25 mouse cellular contexts compared by ENCODE assay signal in the genomic region with DNA sequence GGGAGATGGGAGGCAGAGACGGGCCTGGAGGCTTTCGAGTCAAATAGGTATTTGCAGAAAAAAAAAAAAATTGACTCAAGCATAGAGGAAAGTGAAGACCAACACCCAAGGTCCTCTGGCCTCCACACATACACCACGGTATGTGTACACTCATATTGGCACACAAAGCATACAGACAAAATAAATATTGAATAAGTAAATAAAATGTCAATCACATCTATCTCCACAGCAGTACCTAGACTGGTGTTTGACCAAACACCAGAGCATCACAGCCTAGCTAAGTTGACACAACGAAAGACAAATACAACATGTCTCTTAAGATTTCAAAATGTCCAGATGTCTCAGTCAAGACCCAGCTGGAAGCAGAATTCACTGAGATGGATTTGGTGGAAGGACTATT. TPM values are rescaled to one million over a fixed set of nuclear protein-coding genes. Genes with fewer than 3 reads are reported as not detected.
DNase-seq lines count a peak whose midpoint lies in the region; ATAC-seq and TF ChIP-seq lines count a peak whose summit lies in the region.
"Had no signal": no experiment of that assay in that cellular context is flagged by ENCODE, and none has a peak within 500 bp of the region (broad histone marks: within the 10 kb centered on the region; RNA-seq: fewer than 3 reads in every experiment).

No protein-coding gene starts in this region.

- no peaks in the 10 kb centered on the region for H3K36me3 ChIP-seq in liver, adult 2 months (ENCODE audit: control insufficient read depth, insufficient read depth, low read length)
- no peaks in the 10 kb centered on the region for H3K36me3 ChIP-seq in liver, embryonic 11.5 days (ENCODE audit: control insufficient read depth, insufficient read depth, low read length)
- no peaks in the 10 kb centered on the region for H3K36me3 ChIP-seq in liver, postnatal 0 days (replicated peaks; ENCODE audit: insufficient read depth, low read length)
- H3K36me3 ChIP-seq in liver, embryonic 12.5 days = no peaks in the 10 kb centered on the region
- H3K36me3 ChIP-seq in ES-Bruce4 (ENCODE audit: control insufficient read depth, insufficient read depth, low read length, poor library complexity, severe bottlenecking) = peaks cover 2% of the 10 kb centered on the region; the same call in 1 of the 2 replicates
- H3K36me3 ChIP-seq: embryonic facial prominence, embryonic 13.5 days; embryonic facial prominence, embryonic 15.5 days; forebrain, embryonic 10.5 days; forebrain, embryonic 12.5 days had no signal

- TF ChIP-seq CTCF in liver, adult 2 months (IDR thresholded peaks at IDR 0.05; ENCODE audit: low read depth, low read length) = no peak
- TF ChIP-seq CTCF in liver, postnatal 0 days (IDR thresholded peaks at IDR 0.05; ENCODE audit: low read depth) = no peak
- no peak for TF ChIP-seq CTCF in ES-Bruce4 (IDR thresholded peaks at IDR 0.05; ENCODE audit: low read depth, low read length)

- no peaks in the 10 kb centered on the region for H3K79me2 ChIP-seq in liver, adult 2 months (ENCODE audit: control insufficient read depth, insufficient read depth, low read length)

- no peak for TF ChIP-seq EP300 in liver, postnatal 0 days (IDR thresholded peaks at IDR 0.05; ENCODE audit: low read depth)
- no peak for TF ChIP-seq EP300 in ES-Bruce4 (IDR thresholded peaks at IDR 0.05; ENCODE audit: insufficient read depth, low read depth, low read length)

- no peak for TF ChIP-seq POLR2A in liver, adult 2 months (IDR thresholded peaks at IDR 0.05; ENCODE audit: extremely low read depth, insufficient read depth, low read length)
- no peak for TF ChIP-seq POLR2A in ES-Bruce4 (IDR thresholded peaks at IDR 0.05; ENCODE audit: insufficient read depth, low read length)

- no peak overlapping the region for H3K4me2 ChIP-seq in liver, embryonic 11.5 days
- H3K4me2 ChIP-seq in liver, postnatal 0 days (ENCODE audit: low read depth, low read length) = no peak overlapping the region
- no peak overlapping the region for H3K4me2 ChIP-seq in liver, embryonic 12.5 days
- H3K4me2 ChIP-seq: embryonic facial prominence, embryonic 13.5 days; embryonic facial prominence, embryonic 15.5 days; forebrain, embryonic 12.5 days had no signal

- ATAC-seq in liver, embryonic 11.5 days (replicated peaks; ENCODE audit: low FRiP score) = no peak
- ATAC-seq in liver, postnatal 0 days = peak; percentile 78
- no peak for ATAC-seq in liver, embryonic 12.5 days
- ATAC-seq: CD4-positive, CD25-positive, alpha-beta regulatory T cell, adult 4 months; forebrain, embryonic 14.5 days; forebrain, embryonic 16.5 days had no signal

- 31% methylated on average over 4 of the region's 4 CpGs for WGBS in liver, adult 2 months
- WGBS in liver, embryonic 11.5 days = 69% methylated on average over 4 of the region's 4 CpGs
- WGBS in liver, postnatal 0 days (ENCODE audit: insufficient replicate concordance) = 62% methylated on average over 4 of the region's 4 CpGs
- 71% methylated on average over 4 of the region's 4 CpGs for WGBS in liver, embryonic 12.5 days (ENCODE audit: insufficient replicate concordance)

- H3K9me3 ChIP-seq in liver, embryonic 11.5 days (ENCODE audit: control insufficient read depth, low read length) = no peaks in the 10 kb centered on the region
- H3K9me3 ChIP-seq in liver, postnatal 0 days (ENCODE audit: low read length) = no peaks in the 10 kb centered on the region
- no peaks in the 10 kb centered on the region for H3K9me3 ChIP-seq in liver, embryonic 12.5 days (replicated peaks)
- H3K9me3 ChIP-seq in ES-Bruce4 (replicated peaks; ENCODE audit: control insufficient read depth, insufficient read depth, low read length, poor library complexity, severe bottlenecking) = no peaks in the 10 kb centered on the region
- H3K9me3 ChIP-seq: embryonic facial prominence, embryonic 13.5 days; embryonic facial prominence, embryonic 15.5 days; forebrain, embryonic 10.5 days; forebrain, embryonic 12.5 days had no signal

- no peaks in the 10 kb centered on the region for H3K27me3 ChIP-seq in liver, adult 2 months (ENCODE audit: control insufficient read depth, insufficient read depth, low read length)
- H3K27me3 ChIP-seq in liver, embryonic 11.5 days (replicated peaks; ENCODE audit: control insufficient read depth, insufficient read depth, low read length) = no peaks in the 10 kb centered on the region
- H3K27me3 ChIP-seq in liver, postnatal 0 days (ENCODE audit: insufficient read depth, low read length) = no peaks in the 10 kb centered on the region
- no peaks in the 10 kb centered on the region for H3K27me3 ChIP-seq in liver, embryonic 12.5 days (replicated peaks)
- no peaks in the 10 kb centered on the region for H3K27me3 ChIP-seq in ES-Bruce4 (ENCODE audit: control insufficient read depth, insufficient read depth, low read length, poor library complexity, severe bottlenecking)
- H3K27me3 ChIP-seq: CH12.LX; embryonic facial prominence, embryonic 13.5 days; embryonic facial prominence, embryonic 15.5 days; forebrain, embryonic 12.5 days had no signal

- H3K9ac ChIP-seq in liver, adult 2 months (ENCODE audit: low read depth, low read length) = no peak overlapping the region
- no peak overlapping the region for H3K9ac ChIP-seq in liver, embryonic 11.5 days (ENCODE audit: low read depth, low read length)
- no peak overlapping the region for H3K9ac ChIP-seq in liver, postnatal 0 days (replicated peaks)
- no peak overlapping the region for H3K9ac ChIP-seq in liver, embryonic 12.5 days
- H3K9ac ChIP-seq in ES-Bruce4 (ENCODE audit: low read depth, poor library complexity, severe bottlenecking) = 0 out of 2 replicates have a peak overlapping the region, but pooled peaks have one; percentile 75
- H3K9ac ChIP-seq: embryonic facial prominence, embryonic 13.5 days; embryonic facial prominence, embryonic 15.5 days; forebrain, embryonic 12.5 days had no signal

- DNase-seq in liver, adult 2 months (ENCODE audit: extremely low read depth, low read depth, low spot score) = peak; percentile 52
- no peak for DNase-seq in liver, embryonic 11.5 days (ENCODE audit: low spot score)
- DNase-seq in liver, postnatal 0 days = no peak
- DNase-seq: adrenal gland, adult 2 months; adrenal gland, postnatal 10 days; adrenal gland, postnatal 25 days; B cell, adult 2 months; cerebellum, adult 11 months; cerebellum, adult 18-20 months; cerebellum, adult 8-10 months; cerebellum, adult 9-11 months; cerebellum, postnatal 14 days; cerebellum, postnatal 36 days; embryo, embryonic 11 days had no signal

- H3K4me3 ChIP-seq in liver, adult 2 months (ENCODE audit: insufficient read depth, low read depth, low read length) = no peak overlapping the region
- H3K4me3 ChIP-seq in liver, embryonic 11.5 days (ENCODE audit: low read depth, low read length) = no peak overlapping the region
- no peak overlapping the region for H3K4me3 ChIP-seq in liver, postnatal 0 days (ENCODE audit: low read depth, low read length)
- H3K4me3 ChIP-seq in liver, embryonic 12.5 days = no peak overlapping the region
- no peak overlapping the region for H3K4me3 ChIP-seq in ES-Bruce4 (ENCODE audit: low read depth, low read length)
- H3K4me3 ChIP-seq: embryonic facial prominence, embryonic 13.5 days; embryonic facial prominence, embryonic 15.5 days; erythroblast, embryonic 14.5 days; forebrain, embryonic 10.5 days; forebrain, embryonic 12.5 days had no signal

- no peak overlapping the region for H3K27ac ChIP-seq in liver, adult 2 months (replicated peaks; ENCODE audit: insufficient read depth, low read depth, low read length)
- H3K27ac ChIP-seq in liver, embryonic 11.5 days (ENCODE audit: low read depth, low read length) = no peak overlapping the region
- H3K27ac ChIP-seq in liver, postnatal 0 days (ENCODE audit: low read depth) = no peak overlapping the region
- H3K27ac ChIP-seq in liver, embryonic 12.5 days = no peak overlapping the region
- 0 out of 2 replicates have a peak overlapping the region, but pooled peaks have one; percentile 90 for H3K27ac ChIP-seq in ES-Bruce4 (ENCODE audit: insufficient read depth, low read length)
- H3K27ac ChIP-seq: embryonic facial prominence, embryonic 13.5 days; embryonic facial prominence, embryonic 15.5 days; forebrain, embryonic 10.5 days; forebrain, embryonic 12.5 days had no signal

- no peaks in the 10 kb centered on the region for H3K4me1 ChIP-seq in liver, adult 2 months (ENCODE audit: control insufficient read depth, insufficient read depth, low read length)
- no peaks in the 10 kb centered on the region for H3K4me1 ChIP-seq in liver, embryonic 11.5 days (replicated peaks; ENCODE audit: control insufficient read depth, insufficient read depth, low read length)
- no peaks in the 10 kb centered on the region for H3K4me1 ChIP-seq in liver, postnatal 0 days (ENCODE audit: insufficient read depth)
- no peaks in the 10 kb centered on the region for H3K4me1 ChIP-seq in liver, embryonic 12.5 days
- H3K4me1 ChIP-seq in ES-Bruce4 (ENCODE audit: control insufficient read depth, insufficient read depth, low read length) = peaks cover 12% of the 10 kb centered on the region
- H3K4me1 ChIP-seq: forebrain, embryonic 10.5 days; forebrain, embryonic 12.5 days had no signal

RNA-seq across cellular contexts. Expression of a gene that starts 17.0 kb away (rescaled TPM):
- 31.0 and 37.8 TPM in 2 replicates for total RNA-seq in liver, adult 2 months (2014; rRNA removed)
- 4.5 and 5.4 TPM in 2 replicates for polyA plus RNA-seq in liver, adult 2 months (2012; rRNA removed)
- 8.2 and 9.1 TPM in 2 replicates for polyA plus RNA-seq in liver, embryonic 11.5 days (2014; fragmentation: Nextera tagmentation; extraction: Ambion mirVana)
- 4.9 and 6.7 TPM in 2 replicates for polyA plus RNA-seq in liver, postnatal 0 days (2015; fragmentation: Nextera tagmentation; extraction: Ambion mirVana)
- polyA plus RNA-seq in liver, embryonic 12.5 days (2016; fragmentation: Nextera tagmentation; extraction: Ambion mirVana) = 10.2 and 10.4 TPM in 2 replicates
- 95.7 and 98.2 TPM in 2 replicates for polyA plus RNA-seq in ES-Bruce4 (2011; ENCODE audit: insufficient read depth, insufficient read length, low read depth, missing spikeins)
